Mouse (Mus musculus): ENCODE results near the gene Grap.

Gene Grap

DNA sequence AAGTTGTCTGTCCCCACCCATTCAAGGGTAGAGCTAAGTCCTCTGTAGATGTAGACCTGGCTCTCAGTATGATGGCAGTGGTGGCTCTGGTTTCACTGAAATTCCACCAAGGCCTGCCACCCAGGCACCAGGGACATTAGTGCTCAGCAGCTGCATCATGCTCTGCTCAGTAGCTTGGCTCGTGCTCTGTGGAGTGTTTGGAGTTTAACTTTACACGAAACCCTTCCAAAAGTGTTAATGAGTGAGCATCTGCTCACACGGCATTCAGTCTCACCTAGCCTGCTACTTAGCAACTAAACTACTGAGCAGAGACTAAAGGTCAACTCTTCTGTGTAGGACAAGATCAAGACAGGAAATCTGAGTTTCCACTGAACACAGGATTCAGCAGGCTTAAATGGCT lies 67.6 kb downstream of the Grap start, which contains the start of gene Slc5a10:
Slc5a10 (minus strand) TSS at position 191 of the 400 bp plus-strand sequence.
- DNase-seq (ENCODE audit: low spot score in 2 of 2), result no peak

DNA sequence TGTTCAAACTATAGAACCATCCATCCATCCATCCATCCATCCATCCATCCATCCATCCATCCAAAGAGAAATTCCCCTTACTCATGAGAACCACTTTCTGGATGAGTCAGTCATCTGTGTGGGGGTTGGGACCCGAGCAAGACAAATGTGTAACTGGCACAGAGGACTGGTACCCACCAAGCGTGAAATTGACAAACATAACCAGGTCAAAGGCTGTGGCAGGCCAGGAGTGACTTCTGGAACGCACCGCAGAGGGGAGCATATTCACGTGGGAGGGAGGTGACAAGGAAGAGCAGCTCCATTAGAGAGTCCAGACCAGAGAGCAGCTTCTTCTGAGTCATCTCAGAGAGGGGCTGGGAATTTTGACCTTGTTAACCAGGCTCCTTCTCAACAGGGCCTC lies 69.0 kb downstream of the Grap start:
- DNase-seq (ENCODE audit: low spot score in 2 of 2), result no peak

Data from right cerebral cortex, adult 2 months (tissue).